Mouse (Mus musculus): ENCODE measurements at regions not wholly inside any gene's neighbourhood (a gene's known extent, or its start where the extent isn't known, plus 50 kb on each side); places are given as distances from the start of the nearest gene placed in this dataset.

GRCm38 (mm10) chr1:164703560-164704131 lies 92.8 kb upstream of the Dpt start:
- TF ChIP-seq CTCF (IDR thresholded peaks at IDR 0.05; ENCODE audit: low read depth, low read length): no peak
- TF ChIP-seq EP300 (IDR thresholded peaks at IDR 0.05; ENCODE audit: insufficient read depth, low read depth, low read length): no peak

All from ES-Bruce4 (cell line).